Mouse (Mus musculus) lung, embryonic 15.5 days (tissue): ENCODE results near the gene Gm20696. TPM values are rescaled to one million over a fixed set of nuclear protein-coding genes. Genes with fewer than 3 reads are reported as not detected.

Experiments used
- ATAC-seq: fragments of 200-750 bp; cut with Nextera tagmentation; 2 replicates; pipeline ENCODE4 v1.8.0; 2017; ENCODE audit warnings: moderate number of reproducible peaks, borderline replicate concordance; ENCODE audit not compliant: low FRiP score, low TSS enrichment; ENCODE audit errors: extremely low read depth
- H3K27ac ChIP-seq: fragments of 300-500 bp; sonication (generic); 2 replicates; pipeline ENCODE4 v1.5.1; 2015; ENCODE audit warnings: moderate library complexity, mild to moderate bottlenecking, inconsistent platforms
- H3K27me3 ChIP-seq: fragments of 300-500 bp; sonication (generic); 2 replicates; pipeline ENCODE4 v1.6.1; 2015; ENCODE audit warnings: inconsistent platforms
- H3K36me3 ChIP-seq: fragments of 300-500 bp; sonication (generic); 2 replicates; pipeline ENCODE4 v1.6.1; 2015; ENCODE audit warnings: inconsistent platforms
- H3K4me1 ChIP-seq: fragments of 300-500 bp; sonication (generic); 2 replicates; pipeline ENCODE4 v1.6.1; 2015; ENCODE audit warnings: inconsistent platforms
- H3K4me2 ChIP-seq: fragments of 300-500 bp; sonication (generic); 2 replicates; pipeline ENCODE4 v1.6.1; 2015; ENCODE audit warnings: inconsistent platforms, mild to moderate bottlenecking, moderate library complexity
- H3K4me3 ChIP-seq: fragments of 300-500 bp; sonication (generic); 2 replicates; pipeline ENCODE4 v1.5.1; 2015; ENCODE audit warnings: mild to moderate bottlenecking, inconsistent platforms
- H3K9ac ChIP-seq: fragments of 300-500 bp; sonication (generic); 2 replicates; pipeline ENCODE4 v1.6.1; 2015; ENCODE audit warnings: inconsistent platforms
- H3K9me3 ChIP-seq: fragments of 300-500 bp; sonication (generic); 2 replicates; pipeline ENCODE4 v1.6.1; 2016; ENCODE audit warnings: inconsistent platforms
- WGBS: fragments of 180-500 bp; shearing (Covaris S2); methylation state at CpG from one replicate; pipeline ENCODE4 v1.1.7; 2015; 5-methylcytosine and 5-hydroxymethylcytosine counted together
- polyA plus RNA-seq: library from polyadenylated mRNA; unstranded; fragments of >200 nt; fragmentation: Nextera tagmentation; extraction: Ambion mirVana; gene quantifications from 2 replicates; pipeline ENCODE4 v1.2.1, GENCODE M21; 2015

Gene Gm20696
- polyA plus RNA-seq, 1 experiment from 2014 or later, result 3.8 TPM

DNA sequence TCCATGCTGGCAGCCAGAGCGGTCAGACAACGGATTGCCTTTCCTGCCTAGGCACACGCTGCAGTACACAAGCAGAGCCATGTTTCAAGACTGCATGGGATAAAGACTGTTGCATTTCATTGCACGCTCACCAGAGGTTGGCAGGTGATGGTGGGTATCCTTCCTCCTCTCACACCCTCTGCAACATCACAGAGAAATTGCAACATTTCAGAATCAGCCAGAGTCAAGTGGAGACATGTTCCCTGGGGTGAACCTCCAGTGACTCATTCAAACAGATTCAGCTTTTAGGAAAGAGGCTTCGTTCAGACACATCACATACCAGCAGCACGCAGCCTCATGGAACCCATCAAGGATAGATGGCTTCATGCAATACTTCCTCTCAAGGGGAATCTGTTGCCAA is 274.1 kb downstream of the Gm20696 start:
- Histone ChIP-seq H3K27me3 (no peaks in the 10 kb centered on the region), H3K9me3 (no peaks in the 10 kb centered on the region), H3K4me3 (no peak overlapping the region), H3K4me1 (peaks cover 18% of the 10 kb centered on the region), H3K4me2 (no peak overlapping the region), H3K9ac (no peak overlapping the region), H3K27ac (no peak overlapping the region), H3K36me3 (no peaks in the 10 kb centered on the region)
- 90% methylated on average over 6 of the region's 6 CpGs for WGBS
- no peak for ATAC-seq

- peaks cover 18% of the 10 kb centered on the region for H3K4me1 ChIP-seq
- WGBS, result 56% methylated on average over 19 of the region's 19 CpGs
- no peaks in the 10 kb centered on the region for H3K27me3 ChIP-seq
Measured at GRCm38 (mm10) chr6:99388741-99389675, 277.6 kb downstream of the Gm20696 start.

DNA sequence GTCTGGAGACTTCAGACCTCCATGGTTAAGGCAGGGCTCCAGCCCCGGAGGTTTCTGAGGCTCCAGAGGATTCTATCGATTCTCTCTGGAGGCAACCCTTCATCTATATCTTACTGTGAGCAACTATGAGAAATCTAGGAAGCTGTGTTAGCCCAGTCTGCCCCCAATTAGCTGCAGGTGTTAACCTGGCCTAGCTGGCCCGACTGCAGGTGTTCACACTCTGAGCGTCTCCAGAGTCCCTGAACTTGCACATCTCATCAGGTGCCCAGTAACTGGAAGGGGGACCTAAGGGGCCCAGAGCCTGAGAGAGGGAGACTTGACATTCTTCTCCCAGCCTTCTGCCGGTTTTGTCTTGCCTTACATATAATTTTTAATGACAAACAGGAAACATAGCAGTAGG is 278.6 kb downstream of the Gm20696 start:
- H3K4me1 ChIP-seq, result peaks cover 18% of the 10 kb centered on the region
- 67% methylated on average over 5 of the region's 5 CpGs for WGBS
- no peak overlapping the region for H3K4me3 ChIP-seq
- H3K4me2 ChIP-seq, result no peak overlapping the region
- no peaks in the 10 kb centered on the region for H3K36me3 ChIP-seq
- H3K27me3 ChIP-seq, result no peaks in the 10 kb centered on the region
- H3K27ac ChIP-seq, result peak overlapping the region; percentile 73
- H3K9ac ChIP-seq, result no peak overlapping the region
- H3K9me3 ChIP-seq, result no peaks in the 10 kb centered on the region
- no peak for ATAC-seq

More at GRCm38 (mm10) chr6:99388741-99389675, 277.6 kb downstream of the Gm20696 start:
- Histone ChIP-seq H3K27ac (peak overlapping the region; percentile 73), H3K9ac (no peak overlapping the region), H3K36me3 (no peaks in the 10 kb centered on the region), H3K4me3 (no peak overlapping the region), H3K9me3 (no peaks in the 10 kb centered on the region), H3K4me2 (no peak overlapping the region)
- ATAC-seq, result peak; percentile 43; the same call in 1 of the 2 replicates

DNA sequence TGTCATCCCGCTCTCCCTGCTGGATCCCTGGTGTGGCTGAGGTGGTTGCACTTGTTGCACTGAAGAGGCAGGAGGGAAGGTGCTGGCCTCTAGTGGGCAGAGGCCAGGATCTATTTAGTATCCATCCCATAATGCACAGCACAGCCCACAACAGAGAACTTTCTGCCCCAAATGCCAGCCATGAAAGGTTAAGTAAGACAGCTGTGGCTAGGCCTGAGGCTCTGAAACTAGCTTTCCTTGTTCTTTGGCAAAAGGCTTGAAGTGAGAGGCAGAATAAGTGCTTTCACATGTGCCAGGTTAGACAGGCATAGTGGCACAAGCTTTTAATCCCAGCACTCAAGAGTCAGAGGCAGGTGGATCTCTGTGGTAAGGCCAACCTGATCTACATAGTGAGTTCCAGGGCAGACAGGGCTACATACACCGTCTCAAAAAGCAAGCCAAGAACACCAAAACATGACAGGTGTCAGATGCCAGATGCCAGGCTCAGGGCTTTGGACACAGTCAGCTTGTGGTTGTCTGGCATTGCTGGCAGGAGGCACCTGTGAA is 281.5 kb downstream of the Gm20696 start:
- no peaks in the 10 kb centered on the region for H3K9me3 ChIP-seq
- H3K27ac ChIP-seq, result no peak overlapping the region
- H3K9ac ChIP-seq, result no peak overlapping the region
- ATAC-seq, result no peak
- H3K36me3 ChIP-seq, result no peaks in the 10 kb centered on the region
- no peaks in the 10 kb centered on the region for H3K27me3 ChIP-seq
- H3K4me2 ChIP-seq, result no peak overlapping the region
- H3K4me1 ChIP-seq, result peaks cover 19% of the 10 kb centered on the region
- no peak overlapping the region for H3K4me3 ChIP-seq
- 83% methylated on average over 2 of the region's 2 CpGs for whole genome bisulfite sequencing

- Histone ChIP-seq H3K36me3 (no peaks in the 10 kb centered on the region), H3K4me1 (peaks cover 22% of the 10 kb centered on the region), H3K9me3 (no peaks in the 10 kb centered on the region), H3K27ac (no peak overlapping the region), H3K4me3 (no peak overlapping the region), H3K9ac (no peak overlapping the region), H3K27me3 (no peaks in the 10 kb centered on the region), H3K4me2 (no peak overlapping the region)
- 55% methylated on average over 4 of the region's 4 CpGs for WGBS
- ATAC-seq, result no peak
Measured at GRCm38 (mm10) chr6:99383846-99384472, 282.6 kb downstream of the Gm20696 start.

GRCm38 (mm10) chr6:99380146-99380545 is 286.5 kb downstream of the Gm20696 start:
- 69% methylated on average over 5 of the region's 5 CpGs for WGBS
- Histone ChIP-seq H3K4me2 (no peak overlapping the region), H3K27ac (0 out of 2 replicates have a peak overlapping the region, but pooled peaks have one; percentile 48), H3K9ac (no peak overlapping the region), H3K4me3 (no peak overlapping the region), H3K9me3 (no peaks in the 10 kb centered on the region), H3K36me3 (no peaks in the 10 kb centered on the region), H3K4me1 (peaks cover 42% of the 10 kb centered on the region), H3K27me3 (no peaks in the 10 kb centered on the region)
- no peak for ATAC-seq

DNA sequence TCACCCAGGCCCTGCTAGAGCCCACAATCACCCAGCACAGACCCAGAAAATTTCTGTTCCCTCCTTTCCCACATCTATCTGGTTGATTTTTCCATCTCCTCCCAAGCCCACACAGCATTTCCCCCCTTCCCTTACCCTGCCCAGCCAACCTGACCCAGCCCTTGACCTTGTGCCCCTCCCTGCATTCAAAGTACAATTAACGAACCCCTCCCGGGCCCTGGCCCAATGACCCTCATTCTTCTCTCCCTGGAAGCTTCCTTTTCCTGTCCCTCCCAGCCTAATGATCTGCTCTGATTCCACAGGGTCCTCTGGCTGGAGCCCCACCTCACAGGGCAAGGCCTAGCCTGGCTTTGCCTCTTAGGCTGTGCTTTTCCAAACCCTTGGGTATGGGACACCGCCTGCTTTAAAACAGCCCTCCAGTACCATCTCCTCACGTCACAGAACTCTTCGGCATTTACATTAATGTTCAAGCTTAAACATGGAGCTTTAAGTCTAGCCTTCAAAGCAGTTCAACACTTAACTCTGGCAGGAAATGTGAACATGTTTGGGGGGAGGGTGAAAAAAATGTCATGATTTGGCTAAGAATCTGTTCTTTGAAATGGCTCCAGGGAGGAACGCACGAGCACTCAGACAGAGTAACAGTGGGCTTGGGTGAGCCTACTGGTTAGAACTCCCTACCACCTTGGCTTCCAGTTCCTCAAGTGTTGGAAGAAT is 287.4 kb downstream of the Gm20696 start:
- no peak overlapping the region for H3K4me3 ChIP-seq
- no peaks in the 10 kb centered on the region for H3K27me3 ChIP-seq
- no peaks in the 10 kb centered on the region for H3K36me3 ChIP-seq
- peak overlapping the region; percentile 48; the same call in 1 of the 2 replicates for H3K27ac ChIP-seq
- no peak overlapping the region for H3K4me2 ChIP-seq
- H3K9ac ChIP-seq, result no peak overlapping the region
- ATAC-seq, result peak; percentile 32; the same call in 1 of the 2 replicates
- 62% methylated on average over 7 of the region's 7 CpGs for WGBS
- no peaks in the 10 kb centered on the region for H3K9me3 ChIP-seq
- peaks cover 52% of the 10 kb centered on the region for H3K4me1 ChIP-seq

DNA sequence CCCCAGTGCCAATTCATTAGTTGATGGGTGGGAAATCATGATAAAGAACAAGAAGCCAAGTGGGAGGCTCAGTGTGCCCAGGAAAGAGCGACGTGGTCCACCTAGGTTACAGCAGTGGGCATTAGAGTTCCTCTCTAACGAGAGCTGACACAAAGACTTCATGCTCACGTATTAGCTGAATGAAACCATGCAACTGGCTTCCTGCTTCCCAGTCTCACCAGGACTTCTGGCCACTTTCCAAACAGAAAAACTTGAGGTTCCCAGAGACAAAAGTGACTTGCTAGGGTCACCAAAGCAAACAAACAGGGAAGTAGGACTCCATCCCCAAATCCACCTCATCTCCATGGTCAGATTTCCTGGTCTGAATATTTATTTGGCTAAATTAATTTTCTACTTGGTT is 288.9 kb downstream of the Gm20696 start:
- Histone ChIP-seq H3K9me3 (no peaks in the 10 kb centered on the region), H3K36me3 (no peaks in the 10 kb centered on the region), H3K4me2 (no peak overlapping the region), H3K4me3 (no peak overlapping the region), H3K27me3 (no peaks in the 10 kb centered on the region), H3K9ac (no peak overlapping the region), H3K27ac (peak overlapping the region; percentile 16; the same call in 1 of the 2 replicates), H3K4me1 (peaks cover 57% of the 10 kb centered on the region)
- WGBS, result 62% methylated on average over 4 of the region's 4 CpGs
- ATAC-seq, result no peak

GRCm38 (mm10) chr6:99377131-99377530 is 289.5 kb downstream of the Gm20696 start:
- no peak overlapping the region for H3K4me3 ChIP-seq
- no peak overlapping the region for H3K4me2 ChIP-seq
- ATAC-seq, result no peak
- 57% methylated on average over 2 of the region's 2 CpGs for WGBS
- H3K9ac ChIP-seq, result no peak overlapping the region
- H3K9me3 ChIP-seq, result no peaks in the 10 kb centered on the region
- 0 out of 2 replicates have a peak overlapping the region, but pooled peaks have one; percentile 16 for H3K27ac ChIP-seq
- no peaks in the 10 kb centered on the region for H3K36me3 ChIP-seq
- peaks cover 59% of the 10 kb centered on the region for H3K4me1 ChIP-seq
- no peaks in the 10 kb centered on the region for H3K27me3 ChIP-seq

DNA sequence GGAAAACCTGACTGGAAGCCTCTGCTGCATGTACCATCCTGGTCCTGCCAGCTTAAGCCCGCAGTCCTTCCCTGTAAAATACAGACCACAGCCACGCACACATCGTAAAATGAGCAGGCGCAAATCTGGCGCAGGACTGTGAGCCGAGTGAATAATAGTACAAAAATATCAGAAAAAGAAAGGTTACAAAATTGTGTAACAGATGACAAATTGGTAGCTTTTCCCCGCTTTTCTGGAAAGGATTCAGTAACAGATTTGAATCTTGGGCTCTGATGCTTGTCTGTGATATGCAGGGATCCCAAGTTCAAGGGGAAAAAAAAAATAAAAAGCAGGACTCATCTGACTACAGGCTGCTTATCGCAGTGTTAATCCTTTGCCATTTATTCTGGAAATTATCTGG is 289.9 kb downstream of the Gm20696 start:
- Histone ChIP-seq H3K36me3 (no peaks in the 10 kb centered on the region), H3K27ac (peak overlapping the region; percentile 21; the same call in 1 of the 2 replicates), H3K9ac (no peak overlapping the region), H3K4me2 (no peak overlapping the region), H3K27me3 (no peaks in the 10 kb centered on the region), H3K4me1 (peaks cover 63% of the 10 kb centered on the region), H3K9me3 (no peaks in the 10 kb centered on the region), H3K4me3 (no peak overlapping the region)
- 74% methylated on average over 8 of the region's 8 CpGs for WGBS
- no peak for ATAC-seq

GRCm38 (mm10) chr6:99375865-99376264 is 290.7 kb downstream of the Gm20696 start:
- ATAC-seq, result no peak
- H3K9ac ChIP-seq, result no peak overlapping the region
- no peaks in the 10 kb centered on the region for H3K9me3 ChIP-seq
- H3K27me3 ChIP-seq, result no peaks in the 10 kb centered on the region
- no peak overlapping the region for H3K27ac ChIP-seq
- no peak overlapping the region for H3K4me2 ChIP-seq
- H3K36me3 ChIP-seq, result no peaks in the 10 kb centered on the region
- no peak overlapping the region for H3K4me3 ChIP-seq
- H3K4me1 ChIP-seq, result peaks cover 63% of the 10 kb centered on the region
- WGBS, result 49% methylated on average over 6 of the region's 6 CpGs
